Mouse (Mus musculus): Measurements from ENCODE around the gene Kcnip1. TPM values are rescaled to one million over a fixed set of nuclear protein-coding genes. Genes with fewer than 3 reads are reported as not detected.

The Kcnip1 gene
- polyA plus RNA-seq, 1 experiment from 2014 or later, result 112 TPM

GRCm38 (mm10) chr11:33706777-33707176, 286.2 kb downstream of the Kcnip1 start:
- Histone ChIP-seq H3K27me3 (ENCODE audit: control insufficient read depth, insufficient read depth, low read depth, low read length) (no peaks in the 10 kb centered on the region), H3K36me3 (ENCODE audit: control insufficient read depth, insufficient read depth, low read length) (no peaks in the 10 kb centered on the region), H3K9me3 (replicated peaks; ENCODE audit: control insufficient read depth, low read length, poor library complexity, severe bottlenecking) (no peaks in the 10 kb centered on the region), H3K9ac (ENCODE audit: low read depth, low read length) (no peak overlapping the region), H3K27ac (ENCODE audit: low read length) (no peak overlapping the region), H3K4me3 (ENCODE audit: low read depth, low read length) (no peak overlapping the region), H3K4me2 (ENCODE audit: low read length) (no peak overlapping the region), H3K4me1 (ENCODE audit: control insufficient read depth, insufficient read depth, low read length) (no peaks in the 10 kb centered on the region; the same call in 1 of the 2 replicates)
- WGBS, result 35% methylated on average over 4 of the region's 4 CpGs
- ATAC-seq, result no peak

GRCm38 (mm10) chr11:33701958-33702459, 290.9 kb downstream of the Kcnip1 start:
- Histone ChIP-seq H3K27me3 (ENCODE audit: control insufficient read depth, insufficient read depth, low read depth, low read length) (no peaks in the 10 kb centered on the region), H3K27ac (ENCODE audit: low read length) (no peak overlapping the region), H3K4me3 (ENCODE audit: low read depth, low read length) (no peak overlapping the region), H3K4me1 (ENCODE audit: control insufficient read depth, insufficient read depth, low read length) (no peaks in the 10 kb centered on the region; the same call in 1 of the 2 replicates), H3K9me3 (replicated peaks; ENCODE audit: control insufficient read depth, low read length, poor library complexity, severe bottlenecking) (no peaks in the 10 kb centered on the region), H3K36me3 (ENCODE audit: control insufficient read depth, insufficient read depth, low read length) (no peaks in the 10 kb centered on the region), H3K9ac (ENCODE audit: low read depth, low read length) (no peak overlapping the region), H3K4me2 (ENCODE audit: low read length) (no peak overlapping the region)
- ATAC-seq, result no peak
- WGBS, result 48% methylated on average over 2 of the region's 2 CpGs

GRCm38 (mm10) chr11:33701236-33701957, 291.6 kb downstream of the Kcnip1 start:
- Histone ChIP-seq H3K27ac (ENCODE audit: low read length) (no peak overlapping the region), H3K4me2 (ENCODE audit: low read length) (no peak overlapping the region), H3K9ac (ENCODE audit: low read depth, low read length) (no peak overlapping the region), H3K36me3 (ENCODE audit: control insufficient read depth, insufficient read depth, low read length) (no peaks in the 10 kb centered on the region), H3K4me3 (ENCODE audit: low read depth, low read length) (no peak overlapping the region), H3K27me3 (ENCODE audit: control insufficient read depth, insufficient read depth, low read depth, low read length) (no peaks in the 10 kb centered on the region), H3K4me1 (ENCODE audit: control insufficient read depth, insufficient read depth, low read length) (no peaks in the 10 kb centered on the region; the same call in 1 of the 2 replicates), H3K9me3 (replicated peaks; ENCODE audit: control insufficient read depth, low read length, poor library complexity, severe bottlenecking) (no peaks in the 10 kb centered on the region)
- 63% methylated on average over 1 of the region's 1 CpGs for WGBS
- no peak for ATAC-seq

- Histone ChIP-seq H3K27ac (ENCODE audit: low read length) (no peak overlapping the region), H3K9ac (ENCODE audit: low read depth, low read length) (no peak overlapping the region), H3K4me3 (ENCODE audit: low read depth, low read length) (no peak overlapping the region), H3K36me3 (ENCODE audit: control insufficient read depth, insufficient read depth, low read length) (no peaks in the 10 kb centered on the region), H3K27me3 (ENCODE audit: control insufficient read depth, insufficient read depth, low read depth, low read length) (no peaks in the 10 kb centered on the region), H3K4me2 (ENCODE audit: low read length) (no peak overlapping the region), H3K4me1 (ENCODE audit: control insufficient read depth, insufficient read depth, low read length) (no peaks in the 10 kb centered on the region; the same call in 1 of the 2 replicates), H3K9me3 (replicated peaks; ENCODE audit: control insufficient read depth, low read length, poor library complexity, severe bottlenecking) (no peaks in the 10 kb centered on the region)
- WGBS, result 56% methylated on average over 4 of the region's 4 CpGs
- ATAC-seq, result no peak
Observed at GRCm38 (mm10) chr11:33700725-33701124, 292.2 kb downstream of the Kcnip1 start.

GRCm38 (mm10) chr11:33690181-33690580, 302.8 kb downstream of the Kcnip1 start:
- Histone ChIP-seq H3K27me3 (ENCODE audit: control insufficient read depth, insufficient read depth, low read depth, low read length) (no peaks in the 10 kb centered on the region), H3K27ac (ENCODE audit: low read length) (no peak overlapping the region), H3K4me2 (ENCODE audit: low read length) (no peak overlapping the region), H3K9me3 (replicated peaks; ENCODE audit: control insufficient read depth, low read length, poor library complexity, severe bottlenecking) (no peaks in the 10 kb centered on the region), H3K4me1 (ENCODE audit: control insufficient read depth, insufficient read depth, low read length) (no peaks in the 10 kb centered on the region), H3K9ac (ENCODE audit: low read depth, low read length) (no peak overlapping the region), H3K4me3 (ENCODE audit: low read depth, low read length) (no peak overlapping the region), H3K36me3 (ENCODE audit: control insufficient read depth, insufficient read depth, low read length) (no peaks in the 10 kb centered on the region)
- 87% methylated on average over 3 of the region's 3 CpGs for WGBS
- ATAC-seq, result no peak

- 74% methylated on average over 3 of the region's 3 CpGs for WGBS
Observed at GRCm38 (mm10) chr11:33685904-33686303, 307.0 kb downstream of the Kcnip1 start.

GRCm38 (mm10) chr11:33680151-33680550, 312.8 kb downstream of the Kcnip1 start:
- peak overlapping the region; percentile 0; the same call in 1 of the 2 replicates for H3K9ac ChIP-seq (ENCODE audit: low read depth, low read length)
- H3K4me2 ChIP-seq (ENCODE audit: low read length), result peak overlapping the region; percentile 47

More at GRCm38 (mm10) chr11:33685904-33686303, 307.0 kb downstream of the Kcnip1 start:
- H3K27ac ChIP-seq (ENCODE audit: low read length), result no peak overlapping the region
- no peaks in the 10 kb centered on the region for H3K4me1 ChIP-seq (ENCODE audit: control insufficient read depth, insufficient read depth, low read length)
- no peak overlapping the region for H3K4me2 ChIP-seq (ENCODE audit: low read length)
- H3K36me3 ChIP-seq (ENCODE audit: control insufficient read depth, insufficient read depth, low read length), result no peaks in the 10 kb centered on the region
- H3K9ac ChIP-seq (ENCODE audit: low read depth, low read length), result no peak overlapping the region
- H3K9me3 ChIP-seq (replicated peaks; ENCODE audit: control insufficient read depth, low read length, poor library complexity, severe bottlenecking), result no peaks in the 10 kb centered on the region
- H3K4me3 ChIP-seq (ENCODE audit: low read depth, low read length), result no peak overlapping the region
- H3K27me3 ChIP-seq (ENCODE audit: control insufficient read depth, insufficient read depth, low read depth, low read length), result no peaks in the 10 kb centered on the region; the same call in 1 of the 2 replicates
- no peak for ATAC-seq

GRCm38 (mm10) chr11:33670105-33670965, 322.6 kb downstream of the Kcnip1 start:
- WGBS, result 66% methylated on average over 10 of the region's 10 CpGs
- no peak for ATAC-seq
- H3K9me3 ChIP-seq (replicated peaks; ENCODE audit: control insufficient read depth, low read length, poor library complexity, severe bottlenecking), result no peaks in the 10 kb centered on the region
- H3K9ac ChIP-seq (ENCODE audit: low read depth, low read length), result no peak overlapping the region
- H3K4me2 ChIP-seq (ENCODE audit: low read length), result no peak overlapping the region
- no peak overlapping the region for H3K27ac ChIP-seq (ENCODE audit: low read length)
- H3K27me3 ChIP-seq (ENCODE audit: control insufficient read depth, insufficient read depth, low read depth, low read length), result no peaks in the 10 kb centered on the region; the same call in 1 of the 2 replicates
- H3K4me3 ChIP-seq (ENCODE audit: low read depth, low read length), result no peak overlapping the region
- H3K4me1 ChIP-seq (ENCODE audit: control insufficient read depth, insufficient read depth, low read length), result peaks cover 8% of the 10 kb centered on the region; the same call in 1 of the 2 replicates
- H3K36me3 ChIP-seq (ENCODE audit: control insufficient read depth, insufficient read depth, low read length), result no peaks in the 10 kb centered on the region

More at GRCm38 (mm10) chr11:33680151-33680550, 312.8 kb downstream of the Kcnip1 start:
- Histone ChIP-seq H3K27me3 (ENCODE audit: control insufficient read depth, insufficient read depth, low read depth, low read length) (no peaks in the 10 kb centered on the region; the same call in none of the 2 replicates), H3K27ac (ENCODE audit: low read length) (no peak overlapping the region), H3K4me1 (ENCODE audit: control insufficient read depth, insufficient read depth, low read length) (peaks cover 4% of the 10 kb centered on the region; the same call in 1 of the 2 replicates), H3K4me3 (ENCODE audit: low read depth, low read length) (peak overlapping the region; percentile 11), H3K9me3 (replicated peaks; ENCODE audit: control insufficient read depth, low read length, poor library complexity, severe bottlenecking) (no peaks in the 10 kb centered on the region), H3K36me3 (ENCODE audit: control insufficient read depth, insufficient read depth, low read length) (no peaks in the 10 kb centered on the region)
- ATAC-seq, result no peak
- 2% methylated on average over 15 of the region's 15 CpGs for WGBS
